Mouse (Mus musculus): Measurements from ENCODE around the gene Bcdin3d.

The Bcdin3d gene

GRCm38 (mm10) chr15:99440112-99440815 is 34.3 kb downstream of the Bcdin3d start:
- DNase-seq (ENCODE audit: low spot score in 2 of 2), result no peak

- no peak for DNase-seq (ENCODE audit: low spot score in 2 of 2)
Observed at GRCm38 (mm10) chr15:99438966-99439698, 35.4 kb downstream of the Bcdin3d start.

DNA sequence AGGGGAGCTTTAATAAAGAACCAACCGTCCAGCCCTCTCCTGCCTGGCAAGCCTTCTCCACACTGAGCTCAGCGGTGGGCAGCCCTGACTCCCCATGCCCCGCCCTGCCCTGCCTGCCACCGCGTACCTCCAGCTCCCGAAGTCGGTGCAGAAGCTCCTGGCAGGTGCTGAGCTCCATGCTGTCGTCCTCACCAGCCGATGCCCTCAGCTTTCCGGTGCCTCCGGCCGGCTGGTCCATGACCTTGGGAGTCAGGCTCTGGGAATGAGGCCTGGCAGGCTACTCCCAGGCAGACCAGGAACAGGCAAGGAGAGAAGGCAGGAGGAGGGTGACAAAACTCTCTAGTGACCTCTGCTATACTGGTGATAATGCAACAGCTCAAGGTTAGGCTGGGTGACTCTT is 40.6 kb downstream of the Bcdin3d start:
- DNase-seq (ENCODE audit: low spot score in 2 of 2), result no peak

DNA sequence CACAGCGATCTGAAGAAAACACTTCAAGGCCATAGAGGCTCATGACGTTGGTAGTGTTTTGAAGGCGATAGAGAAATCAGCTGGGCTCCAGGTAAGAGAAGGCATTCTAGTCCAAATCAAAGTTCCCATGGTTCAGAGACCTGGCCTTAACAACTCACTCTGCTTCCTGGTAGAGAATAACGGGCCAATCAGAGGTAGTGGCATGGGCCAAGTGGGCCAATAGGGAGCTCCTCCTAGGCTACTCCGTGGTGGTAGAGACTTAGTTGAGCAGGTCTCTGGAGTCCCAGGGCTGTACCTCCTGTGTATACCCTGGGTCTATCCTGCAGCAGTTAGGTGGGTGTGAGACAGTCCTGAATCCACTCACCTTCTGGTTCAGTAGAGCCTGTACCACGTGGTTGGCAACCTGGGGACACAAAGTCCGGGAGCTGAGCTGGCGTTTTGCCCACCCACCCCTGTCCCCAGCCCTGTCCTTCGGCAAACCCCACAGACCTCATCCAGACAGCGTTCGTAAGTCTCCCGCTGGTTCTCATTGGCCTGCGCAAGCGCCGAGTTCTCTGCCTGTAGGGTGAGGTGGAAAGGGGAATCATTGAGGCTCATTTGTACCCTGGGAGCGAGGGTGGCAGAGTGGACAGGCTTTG is 41.3 kb downstream of the Bcdin3d start:
- no peak for DNase-seq (ENCODE audit: low spot score in 2 of 2)

GRCm38 (mm10) chr15:99431967-99432366 is 42.6 kb downstream of the Bcdin3d start:
- no peak for DNase-seq (ENCODE audit: low spot score in 2 of 2)

GRCm38 (mm10) chr15:99431504-99431903 is 43.0 kb downstream of the Bcdin3d start:
- no peak for DNase-seq (ENCODE audit: low spot score in 2 of 2)

- no peak for DNase-seq (ENCODE audit: low spot score in 2 of 2)
Observed at GRCm38 (mm10) chr15:99431063-99431462, 43.5 kb downstream of the Bcdin3d start.

DNA sequence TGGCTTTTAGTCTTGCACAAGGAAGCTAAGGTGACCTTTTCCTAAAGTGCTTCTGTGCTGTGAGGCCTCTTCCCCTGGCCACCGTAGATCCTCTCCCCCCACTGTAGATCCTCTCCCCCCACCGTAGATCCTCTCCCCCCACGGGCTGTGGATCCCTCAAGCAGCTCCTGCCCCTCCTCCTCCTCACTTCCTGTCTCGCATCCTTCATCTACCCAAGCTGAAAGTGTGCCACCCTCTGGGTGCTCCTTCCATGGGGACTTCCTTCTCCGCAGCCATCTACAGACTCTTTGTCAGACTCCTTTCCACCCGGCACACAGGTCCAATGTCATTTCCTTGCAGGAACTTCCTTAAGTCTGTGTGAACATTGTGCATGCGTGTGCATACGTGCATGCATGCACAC is 44.1 kb downstream of the Bcdin3d start:
- DNase-seq (ENCODE audit: low spot score in 2 of 2), result no peak

GRCm38 (mm10) chr15:99423884-99424283 is 50.6 kb downstream of the Bcdin3d start:
- no peak for DNase-seq (ENCODE audit: low spot score in 2 of 2)

DNA sequence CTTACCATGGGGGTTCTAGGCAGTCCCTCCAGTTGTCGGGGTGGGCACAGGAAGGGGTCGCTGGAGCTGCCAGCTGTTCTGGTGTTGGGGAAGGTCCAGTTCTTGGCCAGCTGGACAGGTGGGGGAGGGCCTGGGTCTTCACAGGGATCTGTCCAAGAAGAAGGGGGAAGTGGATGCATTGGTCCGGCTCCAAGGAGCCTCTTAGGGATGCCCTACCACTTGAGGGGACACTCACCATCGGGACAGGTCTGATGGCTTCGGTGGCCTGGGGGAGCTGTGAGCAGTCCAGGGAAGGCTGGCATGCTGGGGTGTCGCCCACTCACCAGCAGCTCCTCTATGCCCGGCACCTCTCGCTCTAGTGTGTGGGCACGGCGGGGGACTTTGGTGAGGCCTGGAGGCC is 51.4 kb downstream of the Bcdin3d start:
- DNase-seq (ENCODE audit: low spot score in 2 of 2), result no peak

DNA sequence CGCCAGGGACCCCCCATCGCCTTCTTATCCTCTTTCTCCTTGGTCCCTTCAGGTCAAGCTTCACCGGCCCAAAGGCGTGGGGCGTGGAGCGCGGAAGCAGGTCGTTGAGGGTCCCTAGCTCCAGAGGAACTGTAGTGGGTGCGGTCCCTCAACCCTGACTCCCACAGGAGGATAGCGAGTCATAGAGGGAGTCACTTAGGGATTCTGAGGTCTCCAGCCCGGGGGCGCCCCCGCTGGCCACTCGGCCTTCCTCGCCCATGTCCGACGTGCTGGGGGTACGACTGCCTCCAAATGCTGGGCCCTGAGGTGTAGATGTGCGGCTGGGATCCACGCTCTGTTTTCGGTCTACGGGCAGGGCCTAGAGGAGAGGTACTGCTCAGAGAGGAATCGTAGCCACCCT is 52.0 kb downstream of the Bcdin3d start:
- DNase-seq (ENCODE audit: low spot score in 2 of 2), result no peak

DNA sequence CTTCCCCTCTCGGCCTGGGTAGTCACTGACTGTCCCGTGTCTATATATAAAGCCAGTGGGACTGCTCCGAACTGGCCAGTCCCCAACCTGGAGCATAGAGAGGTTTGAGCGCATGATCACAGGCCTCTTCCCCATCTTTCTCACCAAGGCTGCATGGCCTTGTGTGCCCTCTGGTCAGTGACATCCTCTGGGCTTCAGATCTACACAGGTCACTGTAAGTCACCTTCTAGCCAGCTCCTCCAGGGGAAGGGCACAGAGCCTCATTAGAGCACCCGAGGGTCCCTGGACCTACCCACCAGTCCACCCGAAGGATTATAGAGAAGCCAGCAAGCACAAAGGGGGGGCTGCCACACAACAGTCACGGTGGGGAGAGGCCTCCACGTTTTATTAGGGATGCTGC is 52.9 kb downstream of the Bcdin3d start:
- DNase-seq (ENCODE audit: low spot score in 2 of 2), result no peak

- DNase-seq (ENCODE audit: low spot score in 2 of 2), result no peak
Observed at GRCm38 (mm10) chr15:99421152-99421551, 53.4 kb downstream of the Bcdin3d start.

DNA sequence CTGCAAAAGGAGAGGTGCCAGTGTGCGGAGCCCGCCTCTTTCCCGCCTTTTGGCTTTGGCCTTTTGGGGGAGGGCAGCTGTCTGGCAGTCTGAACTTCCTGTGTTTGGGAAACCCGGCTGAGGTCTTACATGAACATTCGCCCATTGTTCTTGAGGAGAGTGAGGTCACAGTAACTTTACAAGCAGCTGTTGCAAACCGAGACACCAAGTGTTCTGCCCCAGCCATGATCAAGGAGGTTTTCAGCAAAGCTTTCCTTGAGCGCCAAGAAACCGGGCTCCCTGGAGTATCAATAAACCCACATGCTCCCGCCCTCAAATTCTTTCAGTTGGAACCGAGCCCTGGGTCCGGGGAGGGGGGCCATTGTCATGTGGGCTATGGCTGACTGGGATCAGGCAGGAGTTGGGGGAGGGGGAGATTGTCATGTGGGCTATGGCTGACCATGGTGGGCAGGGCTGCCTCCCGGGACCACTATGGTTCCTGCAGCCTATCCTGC is 54.0 kb downstream of the Bcdin3d start:
- no peak for DNase-seq (ENCODE audit: low spot score in 2 of 2)

- DNase-seq (ENCODE audit: low spot score in 2 of 2), result no peak
Observed at GRCm38 (mm10) chr15:99420101-99420500, 54.4 kb downstream of the Bcdin3d start.
